Mouse (Mus musculus) midbrain, embryonic 16.5 days (tissue): Measurements from ENCODE around the gene Plxna1. TPM values are rescaled to one million over a fixed set of nuclear protein-coding genes. Genes with fewer than 3 reads are reported as not detected.

ENCODE experiments used
- polyA plus RNA-seq: library from polyadenylated mRNA; unstranded; fragments of >200 nt; fragmentation: Nextera tagmentation; extraction: Ambion mirVana; gene quantifications from 2 replicates; pipeline ENCODE4 v1.2.1, GENCODE M21; 2015

Gene Plxna1
- polyA plus RNA-seq, 1 experiment from 2014 or later: 64.0 TPM

Other genes starting within 250 kb of the Plxna1 start
- 170 and 191 TPM in 2 replicates for gene Chchd6, start 233.0 kb upstream of the Plxna1 start, polyA plus RNA-seq